Mouse (Mus musculus) hindbrain, embryonic 13.5 days (tissue): ENCODE data around the gene Gprc5c. TPM values are rescaled to one million over a fixed set of nuclear protein-coding genes. Genes with fewer than 3 reads are reported as not detected.
A peak's percentile ranks its signal among the peaks of the same experiment; 100 is the strongest.

Source experiments
- ATAC-seq: fragments of 200-750 bp; cut with Nextera tagmentation; 2 replicates; pipeline ENCODE4 v1.8.0; 2017; ENCODE audit warnings: moderate TSS enrichment; ENCODE audit not compliant: low FRiP score
- H3K27ac ChIP-seq: fragments of 300-500 bp; sonication (generic); 2 replicates; pipeline ENCODE4 v1.5.1; 2015; ENCODE audit warnings: inconsistent platforms, mild to moderate bottlenecking, moderate library complexity
- H3K27me3 ChIP-seq: fragments of 300-500 bp; sonication (generic); 2 replicates; pipeline ENCODE4 v1.6.1; 2015; ENCODE audit warnings: mild to moderate bottlenecking, inconsistent platforms
- H3K36me3 ChIP-seq: fragments of 300-500 bp; sonication (generic); 2 replicates; pipeline ENCODE4 v1.6.1; 2015; ENCODE audit warnings: mild to moderate bottlenecking, inconsistent platforms
- H3K4me1 ChIP-seq: fragments of 300-500 bp; sonication (generic); replicated peaks from 2 replicates; pipeline ENCODE4 v1.6.1; 2015; ENCODE audit warnings: inconsistent platforms
- H3K4me2 ChIP-seq: fragments of 300-500 bp; sonication (generic); 2 replicates; pipeline ENCODE4 v1.6.1; 2015; ENCODE audit warnings: inconsistent platforms, mild to moderate bottlenecking, moderate library complexity
- H3K4me3 ChIP-seq: fragments of 300-500 bp; sonication (generic); 2 replicates; pipeline ENCODE4 v1.5.1; 2015; ENCODE audit warnings: mild to moderate bottlenecking, inconsistent platforms
- H3K9ac ChIP-seq: fragments of 300-500 bp; sonication (generic); 2 replicates; pipeline ENCODE4 v1.6.1; 2015; ENCODE audit warnings: mild to moderate bottlenecking, inconsistent platforms
- H3K9me3 ChIP-seq: fragments of 300-500 bp; sonication (generic); 2 replicates; pipeline ENCODE4 v1.6.1; 2016; ENCODE audit warnings: inconsistent platforms
- WGBS: fragments of 180-500 bp; shearing (Covaris S2); methylation state at CpG from one replicate; pipeline ENCODE4 v1.1.7; 2015; 5-methylcytosine and 5-hydroxymethylcytosine counted together
- polyA plus RNA-seq: library from polyadenylated mRNA; unstranded; fragments of >200 nt; fragmentation: Nextera tagmentation; extraction: Ambion mirVana; gene quantifications from 2 replicates; pipeline ENCODE4 v1.2.1, GENCODE M21; 2015

Gene Gprc5c
- polyA plus RNA-seq, 1 experiment from 2014 or later, result 9.9 TPM

- Histone ChIP-seq H3K27me3 (0 out of 2 replicates have a peak, but pooled peaks cover 5% of the 10 kb centered on the region), H3K4me2 (no peak overlapping the region), H3K9me3 (no peaks in the 10 kb centered on the region), H3K4me1 (peaks cover 23% of the 10 kb centered on the region), H3K27ac (no peak overlapping the region), H3K36me3 (no peaks in the 10 kb centered on the region), H3K9ac (no peak overlapping the region), H3K4me3 (no peak overlapping the region)
- no peak for ATAC-seq
- WGBS, result 92% methylated on average over 7 of the region's 7 CpGs
Observed at GRCm38 (mm10) chr11:114818185-114818584, 32.8 kb upstream of the Gprc5c start.

- ATAC-seq, result no peak
- Histone ChIP-seq H3K36me3 (no peaks in the 10 kb centered on the region), H3K9me3 (no peaks in the 10 kb centered on the region), H3K4me1 (peaks cover 32% of the 10 kb centered on the region), H3K4me2 (no peak overlapping the region), H3K9ac (no peak overlapping the region), H3K27me3 (peaks cover 5% of the 10 kb centered on the region; the same call in 1 of the 2 replicates), H3K27ac (no peak overlapping the region), H3K4me3 (no peak overlapping the region)
- WGBS, result 10% methylated on average over 2 of the region's 2 CpGs
Observed at GRCm38 (mm10) chr11:114819110-114819509, 31.8 kb upstream of the Gprc5c start.

GRCm38 (mm10) chr11:114820444-114820843 lies 30.5 kb upstream of the Gprc5c start:
- H3K27me3 ChIP-seq, result peaks cover 9% of the 10 kb centered on the region; the same call in 1 of the 2 replicates
- no peaks in the 10 kb centered on the region for H3K36me3 ChIP-seq
- peaks cover 32% of the 10 kb centered on the region for H3K4me1 ChIP-seq
- WGBS, result 41% methylated on average over 3 of the region's 3 CpGs
- H3K4me2 ChIP-seq, result no peak overlapping the region
- H3K9ac ChIP-seq, result no peak overlapping the region
- no peak overlapping the region for H3K27ac ChIP-seq
- H3K4me3 ChIP-seq, result no peak overlapping the region
- H3K9me3 ChIP-seq, result no peaks in the 10 kb centered on the region
- ATAC-seq, result no peak

GRCm38 (mm10) chr11:114821325-114821724 lies 29.6 kb upstream of the Gprc5c start:
- peaks cover 9% of the 10 kb centered on the region; the same call in 1 of the 2 replicates for H3K27me3 ChIP-seq
- 74% methylated on average over 1 of the region's 1 CpGs for WGBS
- no peak overlapping the region for H3K27ac ChIP-seq
- H3K9ac ChIP-seq, result no peak overlapping the region
- H3K9me3 ChIP-seq, result no peaks in the 10 kb centered on the region
- peaks cover 32% of the 10 kb centered on the region for H3K4me1 ChIP-seq
- H3K4me2 ChIP-seq, result no peak overlapping the region
- no peak overlapping the region for H3K4me3 ChIP-seq
- H3K36me3 ChIP-seq, result no peaks in the 10 kb centered on the region
- ATAC-seq, result no peak

DNA sequence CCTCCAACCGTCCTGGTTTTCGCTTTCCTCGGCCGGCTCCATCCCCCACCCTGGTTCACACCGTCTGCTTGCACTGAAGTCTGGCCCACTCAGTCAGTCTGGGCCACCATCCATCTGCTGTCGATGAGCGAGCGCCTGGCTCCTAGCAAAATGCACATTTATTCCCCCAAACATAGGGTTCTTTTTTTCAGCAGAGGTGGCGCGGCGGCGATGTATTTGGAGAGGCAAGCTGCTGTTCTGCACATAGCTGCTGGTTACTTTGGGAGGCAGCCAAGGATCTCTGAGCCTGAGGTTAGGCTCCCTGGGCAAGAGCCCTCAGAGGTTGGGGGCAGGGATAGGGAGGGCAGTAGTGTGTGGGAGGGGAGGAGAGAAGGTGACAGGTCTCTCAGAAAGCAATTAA lies 28.2 kb upstream of the Gprc5c start:
- Histone ChIP-seq H3K4me1 (peaks cover 32% of the 10 kb centered on the region), H3K9me3 (no peaks in the 10 kb centered on the region), H3K9ac (no peak overlapping the region), H3K4me3 (no peak overlapping the region), H3K27ac (peak overlapping the region; percentile 59), H3K4me2 (no peak overlapping the region; the same call in 1 of the 2 replicates), H3K36me3 (no peaks in the 10 kb centered on the region), H3K27me3 (peaks cover 4% of the 10 kb centered on the region; the same call in 1 of the 2 replicates)
- 44% methylated on average over 12 of the region's 12 CpGs for WGBS
- no peak for ATAC-seq

DNA sequence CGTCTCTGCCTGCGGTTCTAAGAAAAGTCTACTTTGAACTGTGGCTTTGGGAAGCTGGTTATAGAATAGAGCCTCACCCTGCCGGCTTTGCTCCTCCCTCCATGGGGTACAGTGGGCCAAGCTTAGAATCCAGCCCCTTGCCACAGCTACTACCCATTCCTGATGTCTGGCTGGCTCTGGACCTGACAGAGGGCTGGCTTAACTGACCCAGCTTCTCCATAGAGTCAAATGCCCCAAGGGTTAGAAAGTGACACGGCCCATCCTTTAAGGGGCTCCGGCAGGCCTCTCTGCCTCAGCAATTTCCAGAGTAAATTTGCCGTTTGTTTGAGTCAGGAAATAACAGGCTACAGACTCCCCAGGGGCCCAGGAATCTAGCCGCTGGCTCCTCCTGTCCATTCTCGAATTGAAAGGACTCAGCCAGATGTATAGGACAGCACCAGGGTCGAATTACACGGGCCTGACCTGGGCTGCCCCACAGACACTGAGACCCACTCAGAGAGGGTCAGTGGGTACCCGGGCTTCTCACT lies 27.7 kb upstream of the Gprc5c start:
- ATAC-seq, result 0 out of 2 replicates have a peak, but pooled peaks have one; percentile 28
- H3K4me2 ChIP-seq, result no peak overlapping the region; the same call in 1 of the 2 replicates

GRCm38 (mm10) chr11:114826686-114827085 lies 24.3 kb upstream of the Gprc5c start:
- Histone ChIP-seq H3K27ac (no peak overlapping the region), H3K4me1 (peaks cover 33% of the 10 kb centered on the region), H3K27me3 (peaks cover 4% of the 10 kb centered on the region; the same call in 1 of the 2 replicates), H3K9ac (no peak overlapping the region), H3K4me2 (no peak overlapping the region), H3K4me3 (no peak overlapping the region), H3K36me3 (no peaks in the 10 kb centered on the region), H3K9me3 (no peaks in the 10 kb centered on the region)
- 63% methylated on average over 5 of the region's 5 CpGs for WGBS
- no peak for ATAC-seq

More for the DNA sequence above, 27.7 kb upstream of the Gprc5c start:
- Histone ChIP-seq H3K27ac (peak overlapping the region; percentile 59), H3K4me3 (no peak overlapping the region), H3K36me3 (no peaks in the 10 kb centered on the region), H3K9me3 (no peaks in the 10 kb centered on the region), H3K9ac (no peak overlapping the region), H3K27me3 (peaks cover 4% of the 10 kb centered on the region; the same call in 1 of the 2 replicates), H3K4me1 (peaks cover 32% of the 10 kb centered on the region)
- WGBS, result 1% methylated on average over 11 of the region's 11 CpGs

DNA sequence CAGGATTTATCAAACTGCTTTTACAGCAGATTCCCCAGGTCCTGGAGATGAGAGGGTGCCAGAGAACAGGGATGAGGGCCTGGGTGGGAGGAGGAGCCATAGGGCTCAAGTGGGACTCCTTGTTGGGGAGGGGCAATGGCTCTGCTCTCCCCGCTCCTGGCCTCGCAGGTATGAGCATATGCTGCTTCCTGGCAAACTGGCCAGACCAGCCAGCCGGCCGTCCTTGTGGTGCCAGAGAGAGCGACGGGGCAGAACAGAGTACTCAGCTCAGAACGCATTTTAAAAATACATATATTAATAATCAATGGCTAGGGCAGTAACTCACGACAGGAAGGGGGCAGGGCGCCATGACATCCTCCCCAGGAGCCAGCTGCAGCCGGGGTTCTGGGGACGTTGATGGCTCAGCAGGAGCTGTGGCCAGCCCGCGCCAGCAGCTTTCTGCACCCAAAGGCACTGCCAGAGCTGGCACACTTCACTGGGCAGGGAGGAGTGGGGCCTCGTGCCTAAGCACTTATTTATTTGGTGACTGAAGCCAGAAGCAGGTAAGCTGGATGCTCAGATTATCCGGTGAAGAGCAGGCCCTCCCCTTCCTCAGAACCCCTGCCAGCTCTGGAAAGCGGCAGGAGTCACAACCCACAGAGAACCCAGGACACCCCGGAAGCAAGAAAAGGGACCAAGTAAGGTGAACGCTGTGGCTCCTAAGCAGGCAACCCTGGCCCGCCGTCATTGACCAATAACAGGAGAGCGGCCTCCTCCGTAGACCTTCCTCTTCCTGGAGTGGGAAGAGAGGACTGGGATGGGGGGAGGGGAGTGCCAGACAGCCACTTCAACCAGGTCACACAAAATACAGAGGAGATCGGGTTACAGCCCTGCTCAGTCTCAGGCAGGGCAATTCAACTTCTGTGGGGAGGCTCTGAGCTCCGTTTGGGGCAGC lies 21.2 kb upstream of the Gprc5c start:
- H3K4me3 ChIP-seq, result peak overlapping the region; percentile 17; the same call in 1 of the 2 replicates

DNA sequence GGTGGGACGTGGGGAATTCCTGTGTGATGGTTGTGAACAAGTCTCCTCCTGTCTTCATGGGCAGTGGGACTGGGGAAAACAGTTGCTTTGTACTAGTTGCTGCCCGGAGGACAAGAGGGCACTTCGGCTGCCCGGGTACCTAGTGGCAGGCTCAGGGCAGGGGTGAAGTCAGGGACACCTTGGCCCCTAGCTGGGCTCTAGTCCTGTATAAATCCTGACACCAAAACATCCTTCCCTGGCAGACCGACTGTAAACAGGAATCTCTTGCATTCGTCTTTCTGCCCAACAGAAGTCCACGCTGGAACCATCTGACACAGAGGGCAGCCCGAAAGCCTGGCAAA lies 20.5 kb upstream of the Gprc5c start:
- no peaks in the 10 kb centered on the region for H3K36me3 ChIP-seq
- peak overlapping the region; percentile 52 for H3K4me2 ChIP-seq
- 18% methylated on average over 8 of the region's 8 CpGs for WGBS
- H3K4me3 ChIP-seq, result 0 out of 2 replicates have a peak overlapping the region, but pooled peaks have one; percentile 17
- H3K9ac ChIP-seq, result no peak overlapping the region
- H3K27me3 ChIP-seq, result 0 out of 2 replicates have a peak, but pooled peaks cover under 1% of the 10 kb centered on the region
- H3K9me3 ChIP-seq, result no peaks in the 10 kb centered on the region
- no peak overlapping the region for H3K27ac ChIP-seq
- ATAC-seq, result no peak
- peaks cover 13% of the 10 kb centered on the region for H3K4me1 ChIP-seq

More for the DNA sequence above, 21.2 kb upstream of the Gprc5c start:
- 11% methylated on average over 24 of the region's 24 CpGs for WGBS
- H3K4me2 ChIP-seq, result peak overlapping the region; percentile 52
- H3K9ac ChIP-seq, result peak overlapping the region; percentile 64
- peaks cover 13% of the 10 kb centered on the region for H3K4me1 ChIP-seq
- H3K27me3 ChIP-seq, result 0 out of 2 replicates have a peak, but pooled peaks cover 4% of the 10 kb centered on the region
- ATAC-seq, result peak; percentile 24
- 0 out of 2 replicates have a peak overlapping the region, but pooled peaks have one; percentile 30 for H3K27ac ChIP-seq
- no peaks in the 10 kb centered on the region for H3K9me3 ChIP-seq
- no peaks in the 10 kb centered on the region for H3K36me3 ChIP-seq

- WGBS, result 71% methylated on average over 5 of the region's 5 CpGs
- no peaks in the 10 kb centered on the region for H3K9me3 ChIP-seq
- no peak overlapping the region for H3K27ac ChIP-seq
- H3K36me3 ChIP-seq, result no peaks in the 10 kb centered on the region
- H3K4me1 ChIP-seq, result peaks cover 13% of the 10 kb centered on the region
- H3K9ac ChIP-seq, result no peak overlapping the region
- H3K4me3 ChIP-seq, result no peak overlapping the region
- H3K4me2 ChIP-seq, result no peak overlapping the region
- H3K27me3 ChIP-seq, result no peaks in the 10 kb centered on the region
- no peak for ATAC-seq
Observed at GRCm38 (mm10) chr11:114833166-114833565, 17.8 kb upstream of the Gprc5c start.

DNA sequence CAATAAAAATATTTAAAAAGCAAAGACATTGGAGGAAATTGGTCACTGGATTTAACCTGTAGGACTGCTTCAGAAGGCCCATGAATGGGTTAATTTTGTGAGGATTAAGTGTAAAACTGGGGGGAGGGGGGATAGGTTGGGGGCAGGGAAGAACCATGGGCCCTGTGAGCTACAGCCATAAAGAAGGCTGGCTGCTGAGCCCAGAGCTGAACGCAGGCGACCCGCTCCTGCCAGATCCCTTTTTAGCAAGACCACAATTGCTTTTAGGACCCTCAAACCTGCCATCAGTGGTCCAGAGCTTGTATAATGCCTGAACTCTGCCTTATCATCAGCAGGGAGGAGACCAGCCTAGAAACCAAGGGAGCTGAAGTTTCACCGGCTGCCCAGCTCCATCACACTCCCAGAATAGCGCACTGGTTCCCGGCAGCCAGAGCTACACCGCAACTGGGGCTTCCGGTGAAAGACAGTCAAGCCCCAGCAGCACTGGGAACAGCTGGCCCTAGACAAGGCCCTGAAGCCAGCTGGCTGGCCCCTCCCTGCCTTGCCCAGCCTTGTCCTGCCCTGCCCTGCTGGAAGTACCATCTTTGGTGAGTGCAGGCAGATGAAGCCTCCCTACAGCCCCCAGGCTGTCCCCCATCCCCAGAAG lies 7.0 kb upstream of the Gprc5c start:
- H3K9ac ChIP-seq, result no peak overlapping the region
- no peak overlapping the region for H3K4me3 ChIP-seq
- 14% methylated on average over 8 of the region's 8 CpGs for WGBS
- H3K27me3 ChIP-seq, result peaks cover 12% of the 10 kb centered on the region
- 0 out of 2 replicates have a peak, but pooled peaks cover 6% of the 10 kb centered on the region for H3K9me3 ChIP-seq
- peaks cover 16% of the 10 kb centered on the region for H3K4me1 ChIP-seq
- H3K36me3 ChIP-seq, result no peaks in the 10 kb centered on the region
- H3K27ac ChIP-seq, result peak overlapping the region; percentile 12; the same call in 1 of the 2 replicates
- no peak overlapping the region for H3K4me2 ChIP-seq
- no peak for ATAC-seq
